Mouse (Mus musculus) left cerebral cortex, adult 2 months (tissue): Measurements from ENCODE around the gene Ift122. TPM values are rescaled to one million over a fixed set of nuclear protein-coding genes. Genes with fewer than 3 reads are reported as not detected.
A peak's percentile ranks its signal among the peaks of the same experiment; 100 is the strongest.
"Not testable (repeated sequence)": the region's sequence is repeated elsewhere in the genome, so short reads cannot be mapped to it uniquely, and the experiment has no call there.

Experiments used
- DNase-seq, 2 experiments: peaks; one replicate each; pipeline ENCODE4 v3.0.0; 2021 to 2022; ENCODE audit warnings: low spot score in 2 of 2, mixed read lengths in 1 of 2; ENCODE audit errors: extremely low spot score in 1 of 2
- H3K27ac ChIP-seq: fragments of 200-600 bp; 2 replicates; pipeline ENCODE4 v1.8.1; 2022
- H3K4me3 ChIP-seq: fragments of 200-600 bp; 2 replicates; pipeline ENCODE4 v1.8.1; 2022
- CTCF ChIP-seq: fragments of 200-600 bp; IDR thresholded peaks from 2 replicates; pipeline ENCODE4 v1.8.1; 2022; ENCODE audit warnings: antibody characterized with exemption, mild to moderate bottlenecking, moderate library complexity
- intact Hi-C: fragments of 180-260 bp; cut with DNase I; formaldehyde crosslinking; loops from one replicate; pipeline ENCODE4 v1.15.1; 2025
- total RNA-seq, 2 experiments: library from RNA; stranded (reverse); gene quantifications; 2 replicates each; pipeline ENCODE4 v1.2.3; 2021

Ift122 gene
- total RNA-seq, 2 experiments from 2014 or later: 31.1 to 32.7 TPM

DNA sequence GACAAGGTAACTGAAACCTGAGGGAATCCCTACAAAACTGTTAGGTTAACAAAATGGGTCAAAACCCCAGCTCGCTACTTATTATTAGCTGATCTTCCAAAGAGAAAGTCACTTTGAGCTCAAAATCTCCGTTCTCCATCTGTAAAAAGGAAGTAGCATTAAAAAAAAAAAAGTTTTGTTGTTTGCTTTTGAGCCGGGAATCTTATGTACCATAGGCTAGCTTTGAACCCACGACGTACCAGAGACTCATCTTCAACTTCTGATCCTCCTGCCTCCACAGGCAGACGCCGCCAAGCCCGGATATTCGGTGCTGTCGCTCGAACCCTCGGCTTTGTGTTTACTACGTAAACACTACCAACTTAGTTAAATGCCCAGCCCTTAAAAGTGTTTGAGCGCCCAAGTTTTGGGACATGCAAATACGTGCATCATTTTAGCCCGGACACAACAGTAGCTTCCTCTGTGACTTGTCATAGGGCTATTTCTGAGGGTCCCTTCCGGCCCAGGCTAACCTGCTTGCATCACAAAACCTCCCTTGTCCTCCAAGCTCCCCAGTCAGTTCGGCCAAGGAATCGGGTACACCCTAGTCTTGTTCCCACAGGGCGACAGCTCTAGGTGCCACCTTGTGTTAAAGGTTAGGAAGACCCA is 702 bp upstream of the Ift122 start:
- TF ChIP-seq CTCF: no peak
- peak overlapping the region; percentile 56 for H3K4me3 ChIP-seq
- DNase-seq: peak in 1 of 2 experiments; percentile 20
- intact Hi-C loops: loop anchor here (2.0 to 5.0 kb wide), 2 partner anchors 38 to 140 kb away; no protein-coding TSS in a partner anchor
- H3K27ac ChIP-seq: peak overlapping the region; percentile 62

- no peak for DNase-seq
- no peak for TF ChIP-seq CTCF
- H3K27ac ChIP-seq: peak overlapping the region; percentile 86
- peak overlapping the region; percentile 56 for H3K4me3 ChIP-seq
- intact Hi-C loops: loop anchor here (2.0 to 5.0 kb wide), 2 partner anchors 37 to 138 kb away; no protein-coding TSS in a partner anchor
Measured at GRCm38 (mm10) chr6:115853985-115854384, 715 bp downstream of the Ift122 start.

DNA sequence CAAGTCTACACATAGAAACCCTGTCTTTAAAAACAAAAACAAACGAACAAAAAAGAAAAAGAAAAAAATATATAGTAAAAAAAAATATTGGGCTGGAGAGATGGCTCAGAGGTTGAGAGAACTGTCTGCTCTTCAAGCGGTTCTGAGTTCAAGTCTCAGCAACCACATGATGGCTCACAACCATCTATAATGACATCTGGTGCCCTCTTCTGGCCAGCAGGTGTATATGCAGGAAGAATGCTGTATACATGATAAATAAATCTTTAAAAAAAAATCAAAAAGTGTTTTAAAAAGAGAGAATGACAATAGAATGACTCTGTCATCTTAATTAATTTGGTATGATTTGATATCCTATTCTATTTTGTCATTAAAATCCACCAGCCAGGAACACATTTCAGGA is 1.2 kb downstream of the Ift122 start:
- Histone ChIP-seq H3K4me3 (no peak overlapping the region), H3K27ac (no peak overlapping the region)
- intact Hi-C loops: loop anchor here (5.0 kb wide), 1 partner anchor 138 kb away; no protein-coding TSS in a partner anchor
- DNase-seq: no peak
- peak; percentile 55 for TF ChIP-seq CTCF

DNA sequence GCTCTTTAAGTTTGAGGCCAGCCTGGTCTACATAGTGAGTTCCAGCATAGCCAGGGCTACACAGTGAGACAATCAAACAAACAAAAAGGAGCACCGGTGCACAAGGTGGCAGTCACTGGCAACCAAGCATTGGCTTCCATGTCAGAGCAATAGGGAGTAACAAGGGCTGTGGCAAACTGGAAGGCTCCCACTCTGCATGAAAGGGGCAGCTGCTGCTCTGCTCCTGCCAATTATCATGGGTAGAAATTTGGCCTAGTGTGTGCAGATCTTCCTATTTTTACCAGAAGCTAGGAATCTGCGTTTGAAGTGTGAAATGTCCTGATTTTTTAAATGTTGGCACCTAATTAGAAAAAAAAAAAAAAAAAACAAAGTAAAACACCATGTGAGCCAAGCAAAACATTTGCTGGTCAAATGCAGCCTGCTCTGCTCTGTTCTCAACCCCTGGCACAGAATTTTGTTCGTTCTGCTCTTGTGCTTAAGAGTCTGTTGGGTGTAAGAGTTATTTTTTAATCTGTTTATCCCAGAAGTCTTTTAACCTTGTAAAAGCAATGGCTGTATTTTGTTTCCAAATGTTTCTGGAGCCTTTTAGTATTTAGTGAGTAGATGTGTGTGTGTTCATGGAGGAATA is 2.6 kb downstream of the Ift122 start:
- peak overlapping the region; percentile 24; the same call in 1 of the 2 replicates for H3K27ac ChIP-seq

DNA sequence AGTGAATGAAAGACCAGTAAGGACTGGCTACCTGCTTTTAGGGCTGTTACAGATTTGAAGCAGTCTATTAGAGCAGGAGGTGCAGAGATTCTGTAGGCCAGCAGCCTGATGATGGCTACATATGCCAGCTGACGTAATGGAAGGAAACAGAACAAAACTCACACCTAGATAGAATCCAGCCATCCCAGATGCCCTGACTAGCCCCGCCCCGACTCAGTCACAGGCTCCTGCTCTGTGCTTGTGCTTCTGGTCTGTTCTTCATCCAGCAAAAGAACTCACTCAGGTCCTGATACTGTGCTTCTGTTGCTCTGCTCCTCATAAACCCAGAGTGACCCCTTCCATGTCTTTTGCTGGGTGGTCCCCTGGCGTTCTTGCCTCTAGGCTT is 3.1 kb downstream of the Ift122 start:
- intact Hi-C loops: no loop called here
- Histone ChIP-seq H3K4me3 (no peak overlapping the region), H3K27ac (peak overlapping the region; percentile 36; the same call in 1 of the 2 replicates)
- no peak for DNase-seq
- no peak for TF ChIP-seq CTCF

More for the DNA sequence above, 2.6 kb downstream of the Ift122 start:
- H3K4me3 ChIP-seq: no peak overlapping the region
- no peak for TF ChIP-seq CTCF
- intact Hi-C loops: no loop called here
- DNase-seq: no peak

- intact Hi-C loops: no loop called here
- Histone ChIP-seq H3K4me3 (no peak overlapping the region), H3K27ac (no peak overlapping the region)
- no peak for DNase-seq
- no peak for TF ChIP-seq CTCF
Measured at GRCm38 (mm10) chr6:115859258-115859657, 6.0 kb downstream of the Ift122 start.

- H3K27ac ChIP-seq: no peak overlapping the region
- H3K4me3 ChIP-seq: no peak overlapping the region
- intact Hi-C loops: loop anchor here (5.0 kb wide), 1 partner anchor 52 kb away; no protein-coding TSS in a partner anchor
- TF ChIP-seq CTCF: no peak
- DNase-seq: no peak
Measured at GRCm38 (mm10) chr6:115860027-115860556, 6.8 kb downstream of the Ift122 start.

DNA sequence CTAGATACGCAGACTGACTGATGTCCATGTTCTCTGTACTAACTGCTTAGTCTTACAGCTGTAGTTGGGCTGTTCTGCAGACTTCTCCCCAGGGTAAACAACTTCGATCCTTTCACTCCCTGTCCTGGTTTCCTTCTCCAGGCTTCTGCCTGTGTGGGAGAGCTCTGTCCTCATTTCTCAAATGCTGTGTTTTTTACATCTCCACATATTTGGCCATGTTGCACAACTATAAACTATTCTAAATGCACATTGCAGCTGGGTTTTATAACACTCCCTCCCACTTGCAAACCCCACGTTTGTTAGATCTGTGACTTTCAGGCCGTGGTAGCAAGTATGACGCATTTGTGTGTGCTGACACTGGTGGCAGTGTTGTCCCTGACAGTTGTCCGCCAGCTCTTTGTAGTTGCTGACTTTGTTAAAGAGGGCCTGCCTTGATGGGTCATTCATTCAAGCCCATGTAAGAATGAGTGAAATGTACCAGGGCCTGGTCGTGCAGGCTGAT is 10.1 kb downstream of the Ift122 start:
- H3K4me3 ChIP-seq: no peak overlapping the region
- peak in 1 of 2 experiments; percentile 51 for DNase-seq
- H3K27ac ChIP-seq: peak overlapping the region; percentile 78
- intact Hi-C loops: loop anchor here (5.0 kb wide), 1 partner anchor 49 kb away; no protein-coding TSS in a partner anchor
- no peak for TF ChIP-seq CTCF

GRCm38 (mm10) chr6:115865246-115865645 is 12.0 kb downstream of the Ift122 start:
- intact Hi-C loops: no loop called here
- DNase-seq: no peak
- no peak for TF ChIP-seq CTCF
- Histone ChIP-seq H3K4me3 (no peak overlapping the region), H3K27ac (peak overlapping the region; percentile 78; the same call in 1 of the 2 replicates)

- H3K27ac ChIP-seq, DNase-seq, intact Hi-C loops, H3K4me3 ChIP-seq: not testable (repeated sequence)
Measured at GRCm38 (mm10) chr6:115867157-115867556, 13.9 kb downstream of the Ift122 start.

GRCm38 (mm10) chr6:115871318-115871717 is 18.0 kb downstream of the Ift122 start:
- DNase-seq, intact Hi-C loops, H3K27ac ChIP-seq, H3K4me3 ChIP-seq: not testable (repeated sequence)

DNA sequence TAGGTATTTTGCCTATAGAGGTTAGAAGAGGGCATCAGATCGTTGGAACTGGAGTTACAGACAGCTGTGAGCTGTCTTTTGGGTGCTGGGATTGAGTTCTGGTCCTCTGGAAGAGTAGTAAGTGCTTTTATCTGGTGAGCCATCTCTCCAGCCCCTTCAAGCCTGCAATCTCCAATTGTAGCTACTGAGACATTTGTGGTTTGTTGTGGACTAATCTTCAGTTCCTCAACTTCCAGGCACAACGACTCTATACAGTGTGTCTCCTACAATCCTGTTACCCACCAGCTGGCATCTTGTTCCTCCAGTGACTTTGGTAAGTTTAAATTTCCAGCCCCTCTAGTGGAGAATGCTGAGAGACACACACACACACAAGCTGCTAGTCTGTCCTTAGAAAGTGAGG is 24.0 kb downstream of the Ift122 start:
- DNase-seq: no peak
- no peak overlapping the region for H3K4me3 ChIP-seq
- TF ChIP-seq CTCF: no peak
- intact Hi-C loops: no loop called here
- H3K27ac ChIP-seq: no peak overlapping the region
